Mouse (Mus musculus) heart, adult 2 months (tissue): Measurements from ENCODE around the gene Fignl2. TPM values are rescaled to one million over a fixed set of nuclear protein-coding genes. Genes with fewer than 3 reads are reported as not detected.
A peak's percentile ranks its signal among the peaks of the same experiment; 100 is the strongest.
"Not testable (repeated sequence)": the region's sequence is repeated elsewhere in the genome, so short reads cannot be mapped to it uniquely, and the experiment has no call there.

Experiments
- DNase-seq, 2 experiments: peaks; one replicate each; pipeline ENCODE4 v3.0.0; 2021
- H3K27ac ChIP-seq: fragments of 200-600 bp; 2 replicates; pipeline ENCODE4 v1.8.1; 2022
- H3K27me3 ChIP-seq: fragments of 200-500 bp; 2 replicates; pipeline ENCODE4 v1.6.1; 2012; ENCODE audit warnings: mild to moderate bottlenecking, low read length, inconsistent platforms, mixed read lengths; ENCODE audit not compliant: control insufficient read depth, insufficient read depth
- H3K36me3 ChIP-seq: fragments of 200-500 bp; 2 replicates; pipeline ENCODE4 v1.6.1; 2012; ENCODE audit warnings: low read length, inconsistent platforms; ENCODE audit not compliant: control insufficient read depth, insufficient read depth
- H3K4me1 ChIP-seq: fragments of 200-500 bp; 2 replicates; pipeline ENCODE4 v1.6.1; 2011; ENCODE audit warnings: low read length; ENCODE audit not compliant: control insufficient read depth, insufficient read depth
- H3K4me3 ChIP-seq: fragments of 200-600 bp; 2 replicates; pipeline ENCODE4 v1.8.1; 2022
- H3K79me2 ChIP-seq: fragments of 200-500 bp; replicated peaks from 2 replicates; pipeline ENCODE4 v1.6.1; 2012; ENCODE audit warnings: mild to moderate bottlenecking, inconsistent platforms, low read length, moderate library complexity, mixed read lengths; ENCODE audit not compliant: control insufficient read depth, insufficient read depth
- H3K9ac ChIP-seq: fragments of 200-500 bp; 2 replicates; pipeline ENCODE4 v1.6.1; 2012; ENCODE audit warnings: low read depth, mild to moderate bottlenecking, control low read depth, inconsistent platforms, low read length, mixed read lengths
- CTCF ChIP-seq: fragments of 200-600 bp; IDR thresholded peaks from 2 replicates; pipeline ENCODE4 v1.8.1; 2022; ENCODE audit warnings: antibody characterized with exemption, mild to moderate bottlenecking, moderate library complexity
- EP300 ChIP-seq: fragments of 200-500 bp; IDR thresholded peaks from 2 replicates; pipeline ENCODE4 v1.6.1; 2011; ENCODE audit warnings: low read depth, low read length, control low read depth; ENCODE audit not compliant: insufficient read depth
- POLR2A ChIP-seq: fragments of 200-500 bp; IDR thresholded peaks from 2 replicates; pipeline ENCODE4 v1.6.1; 2011; ENCODE audit warnings: mild to moderate bottlenecking, low read depth, low read length, control low read depth; ENCODE audit not compliant: insufficient read depth
- WGBS: fragments of 180-500 bp; shearing (Covaris S2); methylation state at CpG from one replicate; pipeline ENCODE4 v1.1.7; 2018; 5-methylcytosine and 5-hydroxymethylcytosine counted together
- intact Hi-C: fragments of 180-260 bp; cut with DNase I; formaldehyde crosslinking; loops from one replicate; pipeline ENCODE4 v1.15.1; 2025
- polyA plus RNA-seq: library from polyadenylated mRNA; depleted of rRNA; stranded (reverse); fragments of >200 nt; gene quantifications from 2 replicates; pipeline ENCODE4 v1.2.3, GENCODE M21; 2012
- total RNA-seq, 2 experiments: library from RNA; stranded (reverse); gene quantifications; 2 replicates each; pipeline ENCODE4 v1.2.3; 2021

Gene Fignl2
- total and polyA plus RNA-seq, 3 experiments, result 0.86 to 1.6 (median 1.3) TPM

- intact Hi-C loops, result no loop called here
- no peak overlapping the region; the same call in 1 of the 2 replicates for H3K27ac ChIP-seq
- no peaks in the 10 kb centered on the region for H3K36me3 ChIP-seq
- H3K79me2 ChIP-seq, result no peaks in the 10 kb centered on the region
- peaks cover 11% of the 10 kb centered on the region for H3K4me1 ChIP-seq
- no peak overlapping the region for H3K9ac ChIP-seq
- TF ChIP-seq CTCF (no peak), POLR2A (no peak), EP300 (no peak)
- no peak overlapping the region for H3K4me3 ChIP-seq
- no peaks in the 10 kb centered on the region for H3K27me3 ChIP-seq
- peak in 1 of 2 experiments; percentile 20 for DNase-seq
- 86% methylated on average over 9 of the region's 9 CpGs for WGBS
Measured at GRCm38 (mm10) chr15:101121411-101122289, 43.3 kb upstream of the Fignl2 start.

GRCm38 (mm10) chr15:101118399-101119125 is 40.2 kb upstream of the Fignl2 start:
- intact Hi-C loops, result loop anchor here (2.0 to 5.0 kb wide), 2 partner anchors 41 to 80 kb away; partner anchors contain the start of gene Fignl2
- 64% methylated on average over 14 of the region's 14 CpGs for WGBS
- Histone ChIP-seq H3K4me3 (no peak overlapping the region), H3K27ac (no peak overlapping the region), H3K27me3 (no peaks in the 10 kb centered on the region), H3K79me2 (no peaks in the 10 kb centered on the region), H3K9ac (no peak overlapping the region), H3K36me3 (no peaks in the 10 kb centered on the region), H3K4me1 (peaks cover 10% of the 10 kb centered on the region)
- peak in 1 of 2 experiments; percentile 24 for DNase-seq
- TF ChIP-seq POLR2A (no peak), CTCF (peak; percentile 76)

- no peaks in the 10 kb centered on the region for H3K36me3 ChIP-seq
- H3K27ac ChIP-seq, result no peak within 1 kb of the TSS
- no peaks in the 10 kb centered on the region for H3K27me3 ChIP-seq
- no peaks in the 10 kb centered on the region for H3K79me2 ChIP-seq
- DNase-seq, result no peak
- 71% methylated on average over 5 of the region's 5 CpGs for WGBS
- TF ChIP-seq EP300 (no peak), CTCF (no peak), POLR2A (no peak)
- H3K4me3 ChIP-seq, result no peak within 1 kb of the TSS
- no peak within 1 kb of the TSS for H3K9ac ChIP-seq
- intact Hi-C loops, result loop anchor here (5.0 kb wide), 1 partner anchor 38 kb away; the partner anchor contains the start of gene Fignl2
- H3K4me1 ChIP-seq, result peaks cover 3% of the 10 kb centered on the region; the same call in 1 of the 2 replicates
Measured at GRCm38 (mm10) chr15:101115511-101116110, 37.2 kb upstream of the Fignl2 start, which contains the start of gene Ankrd33. Ankrd33 (plus strand) TSS chr15:101115755.

GRCm38 (mm10) chr15:101113778-101114177 is 35.4 kb upstream of the Fignl2 start:
- intact Hi-C loops, result loop anchor here (1.0 kb wide), 1 partner anchor 32 kb away; no protein-coding TSS in a partner anchor
- not testable (repeated sequence) for H3K79me2 ChIP-seq, H3K36me3 ChIP-seq, H3K9ac ChIP-seq, H3K4me3 ChIP-seq, DNase-seq, H3K4me1 ChIP-seq, H3K27me3 ChIP-seq
- peak overlapping the region; percentile 40 for H3K27ac ChIP-seq
- TF ChIP-seq CTCF, result peak; percentile 52
- 66% methylated on average over 2 of the region's 2 CpGs for WGBS

GRCm38 (mm10) chr15:101113176-101113575 is 34.8 kb upstream of the Fignl2 start:
- H3K27ac ChIP-seq, result peak overlapping the region; percentile 40
- no peak overlapping the region for H3K4me3 ChIP-seq
- peak; percentile 22; the same call in 1 of the 2 replicates for TF ChIP-seq EP300
- peak; percentile 33 for TF ChIP-seq CTCF
- peak; percentile 58 for TF ChIP-seq POLR2A
- H3K9ac ChIP-seq, result no peak overlapping the region
- peak; percentile 64 to 81 for DNase-seq
- no peaks in the 10 kb centered on the region for H3K27me3 ChIP-seq
- WGBS, result 27% methylated on average over 8 of the region's 8 CpGs
- intact Hi-C loops, result loop anchor here (1.0 kb wide), 1 partner anchor 32 kb away; no protein-coding TSS in a partner anchor
- no peaks in the 10 kb centered on the region for H3K36me3 ChIP-seq
- H3K79me2 ChIP-seq, result no peaks in the 10 kb centered on the region
- H3K4me1 ChIP-seq, result peaks cover 3% of the 10 kb centered on the region; the same call in 1 of the 2 replicates
